Mouse (Mus musculus) embryo, embryonic 9.5 days (tissue): ENCODE measurements around the gene Nt5c.
"Not testable (repeated sequence)": the region's sequence is repeated elsewhere in the genome, so short reads cannot be mapped to it uniquely, and the experiment has no call there.

Experiments used
- DNase-seq: peaks from one replicate; pipeline ENCODE4 v3.0.0-alpha.2; 2017; ENCODE audit errors: extremely low spot score

Nt5c gene

GRCm38 (mm10) chr11:115467217-115467618 is 24.4 kb downstream of the Nt5c start:
- DNase-seq = peak; percentile 74

GRCm38 (mm10) chr11:115464851-115465250 is 26.8 kb downstream of the Nt5c start:
- no peak for DNase-seq

- no peak for DNase-seq
Observed at GRCm38 (mm10) chr11:115463397-115463796, 28.3 kb downstream of the Nt5c start.

- no peak for DNase-seq
Observed at GRCm38 (mm10) chr11:115462243-115462891, 29.3 kb downstream of the Nt5c start, which contains the start of gene Slc16a5. Gene Slc16a5 (plus strand): TSS chr11:115462474.

- no peak for DNase-seq
Observed at GRCm38 (mm10) chr11:115461846-115462242, 29.8 kb downstream of the Nt5c start.

GRCm38 (mm10) chr11:115460976-115461375 is 30.7 kb downstream of the Nt5c start:
- DNase-seq = no peak

GRCm38 (mm10) chr11:115457405-115457804 is 34.3 kb downstream of the Nt5c start:
- no peak for DNase-seq

- no peak for DNase-seq
Observed at GRCm38 (mm10) chr11:115456182-115456581, 35.5 kb downstream of the Nt5c start.

- no peak for DNase-seq
Observed at GRCm38 (mm10) chr11:115455619-115456018, 36.0 kb downstream of the Nt5c start.

GRCm38 (mm10) chr11:115454822-115455221 is 36.8 kb downstream of the Nt5c start:
- DNase-seq = not testable (repeated sequence)

- DNase-seq = no peak
Observed at GRCm38 (mm10) chr11:115453306-115453705, 38.4 kb downstream of the Nt5c start.

- DNase-seq = no peak
Observed at GRCm38 (mm10) chr11:115452281-115452860, 39.3 kb downstream of the Nt5c start.

- DNase-seq = no peak
Observed at GRCm38 (mm10) chr11:115451781-115452241, 39.9 kb downstream of the Nt5c start.

GRCm38 (mm10) chr11:115450176-115450575 is 41.5 kb downstream of the Nt5c start:
- DNase-seq = no peak

GRCm38 (mm10) chr11:115448998-115449397 is 42.7 kb downstream of the Nt5c start:
- DNase-seq = no peak

- no peak for DNase-seq
Observed at GRCm38 (mm10) chr11:115448075-115448474, 43.6 kb downstream of the Nt5c start.

- no peak for DNase-seq
Observed at GRCm38 (mm10) chr11:115447321-115447885, 44.3 kb downstream of the Nt5c start.

GRCm38 (mm10) chr11:115446906-115447305 is 44.8 kb downstream of the Nt5c start:
- no peak for DNase-seq

GRCm38 (mm10) chr11:115441417-115441816 is 50.2 kb downstream of the Nt5c start:
- no peak for DNase-seq
